In genomic region chr8:46246346-46246745, GRCm38 (mm10) we compare ENCODE assay signal across 21 mouse cellular contexts. TPM values are rescaled to one million over a fixed set of nuclear protein-coding genes. Genes with fewer than 3 reads are reported as not detected.
DNase-seq lines count a peak whose midpoint lies in the region; ATAC-seq lines count a peak whose summit lies in the region.
"Had no signal": no experiment of that assay in that cellular context is flagged by ENCODE, and none has a peak within 500 bp of the region (broad histone marks: within the 10 kb centered on the region; RNA-seq: fewer than 3 reads in every experiment).

No protein-coding gene starts in this region.

- peaks cover 17% of the 10 kb centered on the region for H3K4me1 ChIP-seq in heart, embryonic 12.5 days (replicated peaks)
- peaks cover 2% of the 10 kb centered on the region; the same call in 1 of the 2 replicates for H3K4me1 ChIP-seq in neural tube, embryonic 15.5 days
- H3K4me1 ChIP-seq in heart, embryonic 15.5 days (replicated peaks): peaks cover 16% of the 10 kb centered on the region

- 29% methylated on average over 11 of the region's 11 CpGs for WGBS in heart, embryonic 12.5 days
- 21% methylated on average over 11 of the region's 11 CpGs for WGBS in neural tube, embryonic 15.5 days
- 31% methylated on average over 11 of the region's 11 CpGs for WGBS in heart, embryonic 15.5 days

- H3K9ac ChIP-seq in heart, embryonic 12.5 days: no peak overlapping the region
- no peak overlapping the region for H3K9ac ChIP-seq in neural tube, embryonic 15.5 days (replicated peaks)
- H3K9ac ChIP-seq in heart, embryonic 15.5 days: no peak overlapping the region
- H3K9ac ChIP-seq: midbrain, embryonic 12.5 days; neural tube, embryonic 13.5 days had no signal

- H3K9me3 ChIP-seq in heart, embryonic 12.5 days (replicated peaks): no peaks in the 10 kb centered on the region
- H3K9me3 ChIP-seq in neural tube, embryonic 15.5 days (replicated peaks): no peaks in the 10 kb centered on the region
- no peaks in the 10 kb centered on the region for H3K9me3 ChIP-seq in heart, embryonic 15.5 days (replicated peaks)
- H3K9me3 ChIP-seq: G1E; midbrain, embryonic 12.5 days; neural tube, embryonic 13.5 days had no signal

- DNase-seq in heart, postnatal 14 days: no peak
- peak; percentile 34 for DNase-seq in neural tube, embryonic 10.5 days (ENCODE audit: extremely low spot score, low spot score)
- peak; percentile 83 for DNase-seq in testis, postnatal 14 days (ENCODE audit: low spot score)
- no peak for DNase-seq in left cerebral cortex, adult 9 months (ENCODE audit: low spot score in 2 of 2)
- no peak for DNase-seq in thymus, postnatal 36 days
- DNase-seq: cerebellum, postnatal 25 days; gastrocnemius, postnatal 10 days; layer of hippocampus, adult 9-11 months; right cerebral cortex, postnatal 14 days had no signal

- peak overlapping the region; percentile 38 for H3K27ac ChIP-seq in heart, embryonic 12.5 days (ENCODE audit: poor library complexity, severe bottlenecking)
- no peak overlapping the region for H3K27ac ChIP-seq in neural tube, embryonic 15.5 days (replicated peaks)
- H3K27ac ChIP-seq in heart, embryonic 15.5 days: peak overlapping the region; percentile 62
- H3K27ac ChIP-seq: midbrain, embryonic 12.5 days; neural tube, embryonic 13.5 days had no signal

- intact Hi-C loops in heart, postnatal 14 days (cut with DNase I): no loop called here

- no peaks in the 10 kb centered on the region for H3K27me3 ChIP-seq in heart, embryonic 12.5 days (replicated peaks)
- H3K27me3 ChIP-seq in neural tube, embryonic 15.5 days (replicated peaks): 0 out of 2 replicates have a peak, but pooled peaks cover 4% of the 10 kb centered on the region
- H3K27me3 ChIP-seq in heart, embryonic 15.5 days: no peaks in the 10 kb centered on the region
- H3K27me3 ChIP-seq: neural tube, embryonic 13.5 days had no signal

- H3K36me3 ChIP-seq in heart, embryonic 12.5 days: no peaks in the 10 kb centered on the region
- H3K36me3 ChIP-seq in neural tube, embryonic 15.5 days: no peaks in the 10 kb centered on the region
- no peaks in the 10 kb centered on the region for H3K36me3 ChIP-seq in heart, embryonic 15.5 days
- H3K36me3 ChIP-seq: G1E; midbrain, embryonic 12.5 days; neural tube, embryonic 13.5 days had no signal

- no peak for ATAC-seq in heart, embryonic 12.5 days (ENCODE audit: insufficient number of reproducible peaks, low FRiP score)
- ATAC-seq in neural tube, embryonic 15.5 days (ENCODE audit: low FRiP score): no peak
- no peak for ATAC-seq in heart, embryonic 15.5 days (replicated peaks; ENCODE audit: insufficient number of reproducible peaks, insufficient read depth, low FRiP score, low read depth)
- ATAC-seq: forebrain, embryonic 14.5 days; hindbrain, embryonic 16.5 days had no signal

- no peak overlapping the region for H3K4me3 ChIP-seq in heart, embryonic 12.5 days
- H3K4me3 ChIP-seq in neural tube, embryonic 15.5 days (replicated peaks): no peak overlapping the region
- H3K4me3 ChIP-seq in heart, embryonic 15.5 days: peak overlapping the region; percentile 18; the same call in 1 of the 2 replicates
- H3K4me3 ChIP-seq: midbrain, embryonic 12.5 days; neural tube, embryonic 13.5 days had no signal

- H3K4me2 ChIP-seq in heart, embryonic 12.5 days: peak overlapping the region; percentile 56
- H3K4me2 ChIP-seq in neural tube, embryonic 15.5 days: no peak overlapping the region
- H3K4me2 ChIP-seq in heart, embryonic 15.5 days: peak overlapping the region; percentile 47
- H3K4me2 ChIP-seq: midbrain, embryonic 12.5 days; neural tube, embryonic 13.5 days had no signal

RNA-seq across cellular contexts. Expression of gene Slc25a4, which starts 35.3 kb away (rescaled TPM):
- 1,672 and 1,682 TPM in 2 replicates for polyA plus RNA-seq in heart, embryonic 12.5 days (2016; fragmentation: Nextera tagmentation; extraction: Ambion mirVana)
- 1,000 to 10,000 TPM; 4,839 to 4,843 TPM for total RNA-seq in heart, postnatal 14 days (2021)
- polyA plus RNA-seq in neural tube, embryonic 15.5 days (2015; fragmentation: Nextera tagmentation; extraction: Ambion mirVana): 979 and 1,100 TPM in 2 replicates
- 2,014 and 2,378 TPM in 2 replicates for polyA plus RNA-seq in heart, embryonic 15.5 days (2015; fragmentation: Nextera tagmentation; extraction: Ambion mirVana)

RNA-seq across cellular contexts. Expression of gene Helt, which starts 48.1 kb away (rescaled TPM):
- not detected in 2 replicates for polyA plus RNA-seq in heart, embryonic 12.5 days (2016; fragmentation: Nextera tagmentation; extraction: Ambion mirVana)
- total RNA-seq in heart, postnatal 14 days (2021): under 1 TPM; 0.29 to 0.74 TPM
- not detected in 2 replicates for polyA plus RNA-seq in neural tube, embryonic 15.5 days (2015; fragmentation: Nextera tagmentation; extraction: Ambion mirVana)
- not detected in 2 replicates for polyA plus RNA-seq in heart, embryonic 15.5 days (2015; fragmentation: Nextera tagmentation; extraction: Ambion mirVana)
- polyA plus RNA-seq: C2C12; G1E; hindbrain, embryonic 16.5 days; kidney, embryonic 14.5 days; limb, embryonic 11.5 days; lung, embryonic 16.5 days had no signal

Comparison
In these comparisons a context has a peak if more than half of its experiments do, and no peak if none do; other contexts are left out.
1. DNase-seq: peak in neural tube, embryonic 10.5 days (single experiment) and testis, postnatal 14 days (single experiment); none in heart, postnatal 14 days (0 of 2), left cerebral cortex, adult 9 months (0 of 2) and thymus, postnatal 36 days (0 of 2).